Mouse (Mus musculus) forebrain, embryonic 11.5 days (tissue): ENCODE measurements around the gene Ppfia2. TPM values are rescaled to one million over a fixed set of nuclear protein-coding genes. Genes with fewer than 3 reads are reported as not detected.

Experiments used
- ATAC-seq: fragments of 200-750 bp; cut with Nextera tagmentation; replicated peaks from 2 replicates; pipeline ENCODE4 v1.8.0; 2017; ENCODE audit warnings: moderate TSS enrichment; ENCODE audit not compliant: low FRiP score
- DNase-seq: peaks from one replicate; pipeline ENCODE4 v3.0.0-alpha.2; 2017; ENCODE audit warnings: low spot score
- H3K27ac ChIP-seq: fragments of 300-500 bp; sonication (generic); 2 replicates; pipeline ENCODE4 v1.5.1; 2014; ENCODE audit warnings: low read depth, low read length
- H3K27me3 ChIP-seq: fragments of 300-500 bp; sonication (generic); 2 replicates; pipeline ENCODE4 v1.6.1; 2014; ENCODE audit warnings: mild to moderate bottlenecking, low read length, mixed read lengths; ENCODE audit not compliant: control insufficient read depth, insufficient read depth
- H3K36me3 ChIP-seq: fragments of 300-500 bp; sonication (generic); 2 replicates; pipeline ENCODE4 v1.6.1; 2014; ENCODE audit warnings: mild to moderate bottlenecking, low read length, moderate library complexity, mixed read lengths; ENCODE audit not compliant: control insufficient read depth, insufficient read depth
- H3K4me1 ChIP-seq: fragments of 300-500 bp; sonication (generic); replicated peaks from 2 replicates; pipeline ENCODE4 v1.6.1; 2014; ENCODE audit warnings: low read length, mixed read lengths; ENCODE audit not compliant: control insufficient read depth, insufficient read depth
- H3K4me2 ChIP-seq: fragments of 300-500 bp; sonication (generic); 2 replicates; pipeline ENCODE4 v1.6.1; 2014; ENCODE audit warnings: low read depth, mild to moderate bottlenecking, low read length, moderate library complexity, mixed read lengths; ENCODE audit not compliant: severe bottlenecking
- H3K4me3 ChIP-seq: fragments of 300-500 bp; sonication (generic); 2 replicates; pipeline ENCODE4 v1.5.1; 2014; ENCODE audit warnings: low read depth, low read length
- H3K9ac ChIP-seq: fragments of 300-500 bp; sonication (generic); 2 replicates; pipeline ENCODE4 v1.6.1; 2014; ENCODE audit warnings: low read length
- H3K9me3 ChIP-seq: fragments of 300-500 bp; sonication (generic); 2 replicates; pipeline ENCODE4 v1.6.1; 2016; ENCODE audit warnings: low read length, mixed read lengths; ENCODE audit not compliant: control insufficient read depth
- WGBS: fragments of 180-500 bp; shearing (Covaris S2); extraction: QIAGEN DNeasy Blood & Tissue Kit; methylation state at CpG from one replicate; pipeline ENCODE4 v1.1.7; 2014; 5-methylcytosine and 5-hydroxymethylcytosine counted together
- polyA plus RNA-seq: library from polyadenylated mRNA; unstranded; fragments of >200 nt; fragmentation: Nextera tagmentation; extraction: Ambion mirVana; gene quantifications from 2 replicates; pipeline ENCODE4 v1.2.1, GENCODE M21; 2014

The Ppfia2 gene
- polyA plus RNA-seq, 1 experiment from 2014 or later: 3.3 TPM

- Histone ChIP-seq H3K27ac (no peak overlapping the region), H3K9me3 (no peaks in the 10 kb centered on the region), H3K4me2 (no peak overlapping the region), H3K4me3 (no peak overlapping the region), H3K36me3 (no peaks in the 10 kb centered on the region), H3K27me3 (no peaks in the 10 kb centered on the region), H3K9ac (no peak overlapping the region), H3K4me1 (no peaks in the 10 kb centered on the region)
- DNase-seq (no peak), ATAC-seq (no peak)
- WGBS: 86% methylated on average over 1 of the region's 1 CpGs
These were observed 469.3 kb downstream of the Ppfia2 start for GRCm38 (mm10) chr10:106939441-106939840.

GRCm38 (mm10) chr10:106941380-106941779, 471.2 kb downstream of the Ppfia2 start:
- no peaks in the 10 kb centered on the region for H3K27me3 ChIP-seq
- no peaks in the 10 kb centered on the region for H3K9me3 ChIP-seq
- H3K4me2 ChIP-seq: no peak overlapping the region
- no peak overlapping the region for H3K27ac ChIP-seq
- no peaks in the 10 kb centered on the region for H3K36me3 ChIP-seq
- no peak overlapping the region for H3K4me3 ChIP-seq
- no peak overlapping the region for H3K9ac ChIP-seq
- DNase-seq (no peak), ATAC-seq (no peak)
- 86% methylated on average over 5 of the region's 5 CpGs for WGBS
- no peaks in the 10 kb centered on the region for H3K4me1 ChIP-seq

- H3K27ac ChIP-seq: no peak overlapping the region
- H3K4me3 ChIP-seq: no peak overlapping the region
- no peaks in the 10 kb centered on the region for H3K36me3 ChIP-seq
- no peak overlapping the region for H3K4me2 ChIP-seq
- no peaks in the 10 kb centered on the region for H3K27me3 ChIP-seq
- DNase-seq: no peak
- H3K9me3 ChIP-seq: no peaks in the 10 kb centered on the region
- H3K9ac ChIP-seq: no peak overlapping the region
- H3K4me1 ChIP-seq: no peaks in the 10 kb centered on the region
- WGBS: 82% methylated on average over 3 of the region's 3 CpGs
- ATAC-seq: no peak
These were observed 488.9 kb downstream of the Ppfia2 start for GRCm38 (mm10) chr10:106959026-106959425.

GRCm38 (mm10) chr10:106975193-106976141, 505.3 kb downstream of the Ppfia2 start:
- no peak overlapping the region for H3K27ac ChIP-seq
- no peaks in the 10 kb centered on the region for H3K27me3 ChIP-seq
- H3K4me2 ChIP-seq: no peak overlapping the region
- ATAC-seq (peak; percentile 80), DNase-seq (no peak)
- H3K36me3 ChIP-seq: no peaks in the 10 kb centered on the region
- H3K9me3 ChIP-seq: no peaks in the 10 kb centered on the region
- H3K4me1 ChIP-seq: peaks cover 4% of the 10 kb centered on the region; the same call in 1 of the 2 replicates
- H3K4me3 ChIP-seq: no peak overlapping the region
- 46% methylated on average over 13 of the region's 13 CpGs for WGBS
- no peak overlapping the region for H3K9ac ChIP-seq
